Mouse (Mus musculus): ENCODE data around the gene Mettl5.

The Mettl5 gene

DNA sequence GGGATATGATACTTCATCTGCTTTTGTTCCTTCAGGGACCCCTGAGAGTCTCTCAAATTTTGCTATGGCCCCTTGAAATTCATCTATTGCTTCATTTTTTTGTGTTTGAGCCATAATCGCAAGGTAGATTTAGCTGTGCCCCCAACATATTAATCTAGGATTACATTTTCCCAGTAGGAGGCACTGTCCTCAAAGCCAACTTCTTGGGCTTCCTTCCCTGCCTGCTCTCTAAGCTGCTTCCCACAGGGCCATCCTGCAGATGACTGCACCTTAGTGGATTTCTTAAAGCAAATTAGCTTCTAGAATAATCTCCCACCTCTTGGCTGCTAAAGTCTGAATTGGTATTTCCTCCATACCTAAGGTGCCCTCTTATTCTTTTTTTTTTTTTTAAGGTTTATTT lies 27.5 kb downstream of the Mettl5 start:
- no peak for DNase-seq (ENCODE audit: low spot score in 2 of 2)

DNA sequence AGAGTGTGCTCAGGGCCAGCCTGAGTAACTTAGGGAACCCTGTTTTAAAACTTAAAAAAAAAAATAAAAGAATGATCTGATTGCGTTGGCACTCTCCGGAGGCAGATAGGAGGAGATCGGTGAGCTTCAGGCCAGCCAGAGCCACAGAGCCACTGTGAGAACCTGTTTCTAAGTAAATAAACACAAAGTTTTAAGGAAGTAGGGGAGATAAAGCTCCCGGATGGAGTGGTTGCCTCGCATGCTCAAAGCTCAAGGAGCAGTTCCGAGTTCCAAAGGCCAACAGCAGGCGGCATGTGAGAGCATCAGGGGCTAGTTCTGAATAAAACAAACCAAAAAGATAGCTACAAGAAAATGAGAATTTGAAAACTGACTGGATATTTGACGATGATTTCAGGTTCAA lies 29.0 kb downstream of the Mettl5 start:
- peak; percentile 30 to 33 for DNase-seq (ENCODE audit: low spot score in 2 of 2)

DNA sequence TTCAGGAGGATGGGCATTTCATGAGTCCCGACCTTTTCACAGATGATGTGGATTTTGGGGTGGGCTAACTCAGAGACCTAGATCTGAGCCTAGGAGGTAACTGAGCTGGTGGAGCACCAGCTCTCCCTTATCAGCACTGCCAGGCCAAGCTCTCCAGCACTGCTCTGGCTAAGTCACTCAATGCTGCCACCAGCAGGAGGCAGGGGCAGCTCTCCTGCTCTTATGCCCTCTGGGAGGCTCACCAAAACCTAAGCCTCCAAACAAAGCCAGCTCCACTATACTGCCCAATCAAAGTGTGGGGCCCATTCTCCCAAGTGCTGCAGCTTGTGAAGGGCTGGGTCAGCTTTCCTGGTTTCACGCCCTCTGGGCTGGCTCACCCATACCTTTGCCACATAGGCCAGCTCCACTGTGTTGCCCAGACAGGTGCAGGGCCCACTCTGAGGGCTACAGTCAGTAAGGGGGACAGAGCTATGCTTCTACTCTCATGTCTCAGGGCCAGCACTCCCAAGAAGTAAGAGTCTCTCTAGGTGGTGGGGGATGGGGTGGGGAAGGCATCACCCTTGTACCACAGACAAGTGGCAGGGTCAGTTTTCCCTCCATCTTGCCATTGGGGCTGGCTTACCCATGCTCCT lies 33.9 kb downstream of the Mettl5 start:
- no peak for DNase-seq (ENCODE audit: low spot score in 2 of 2)

DNA sequence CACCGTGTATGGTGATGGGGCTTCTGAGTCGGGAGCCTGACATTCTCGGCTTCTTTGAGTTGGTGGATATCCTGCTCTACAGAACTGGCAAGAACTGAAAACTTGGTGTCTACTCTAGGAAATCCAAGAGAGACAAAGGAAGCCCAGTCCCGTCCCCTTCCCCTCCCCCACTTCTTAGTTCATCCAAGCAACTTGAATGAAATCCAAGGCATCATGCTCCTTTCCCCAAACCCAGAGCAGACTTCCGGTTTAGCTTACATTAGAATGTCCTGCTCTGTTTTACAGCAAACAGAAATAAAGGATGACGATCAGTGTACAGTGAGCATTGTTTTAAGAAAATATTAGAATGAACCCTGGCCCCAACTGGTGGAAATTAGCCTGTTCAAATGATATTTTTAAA lies 36.2 kb downstream of the Mettl5 start:
- no peak for DNase-seq (ENCODE audit: low spot score in 2 of 2)

DNA sequence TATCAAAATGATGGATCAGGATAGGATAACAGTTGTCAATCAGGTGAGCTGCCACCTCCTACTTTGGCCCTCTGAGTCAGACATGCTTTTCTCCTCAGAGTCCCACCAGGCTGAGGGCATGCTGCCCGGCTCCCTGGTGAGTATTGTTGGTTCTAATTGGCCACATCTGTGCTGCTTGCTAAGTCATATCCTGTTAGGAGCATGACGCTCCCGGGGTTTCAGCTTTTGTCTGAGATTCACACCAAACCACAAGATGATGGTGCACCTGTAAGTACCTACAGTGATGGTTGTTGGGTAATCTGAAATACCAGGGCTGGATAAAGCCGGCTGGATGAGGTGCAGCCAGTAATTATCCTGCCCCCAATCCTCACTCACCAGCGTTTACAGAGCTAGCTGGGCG lies 45.2 kb downstream of the Mettl5 start:
- no peak for DNase-seq (ENCODE audit: low spot score in 2 of 2)

DNA sequence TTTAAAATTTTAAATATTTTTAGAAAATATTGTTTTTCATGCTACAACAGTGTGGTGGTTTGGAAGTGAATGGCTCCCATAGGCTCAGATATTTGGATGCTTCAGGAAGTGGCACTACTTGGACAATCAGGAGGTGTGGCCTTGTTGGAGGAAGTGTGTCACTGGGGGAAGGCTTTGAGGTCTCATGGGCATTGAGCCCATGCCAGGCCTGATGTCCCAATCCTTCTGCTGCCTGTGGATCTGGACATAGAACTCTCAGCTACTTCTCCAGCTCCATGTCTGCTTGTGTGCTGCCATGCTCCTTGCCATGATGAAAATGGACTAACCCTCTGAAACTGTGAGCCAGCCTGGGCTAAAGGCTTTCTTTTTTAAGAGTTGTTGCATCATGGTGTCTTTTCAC lies 46.7 kb downstream of the Mettl5 start:
- DNase-seq (ENCODE audit: low spot score in 2 of 2): no peak

DNA sequence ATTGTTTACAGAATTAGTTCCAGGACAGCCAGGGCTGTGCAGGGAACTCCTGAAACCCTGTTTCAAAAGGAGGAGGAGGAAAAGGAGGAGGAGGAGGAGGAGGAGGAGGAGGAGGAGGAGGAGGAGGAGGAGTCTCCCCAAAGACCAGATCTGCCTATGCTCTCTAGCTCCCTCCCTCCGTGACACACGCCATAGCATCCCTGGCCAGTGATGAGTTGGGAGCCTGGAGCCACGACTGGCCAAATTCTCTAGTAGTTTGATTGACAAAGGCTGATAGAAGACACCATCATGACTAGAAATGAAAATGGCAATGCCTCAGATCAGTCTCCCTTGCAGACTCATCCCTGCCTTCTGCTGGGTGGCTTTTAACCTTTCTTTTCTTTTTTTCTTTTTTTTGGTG lies 47.4 kb downstream of the Mettl5 start:
- DNase-seq (ENCODE audit: low spot score in 2 of 2): no peak

DNA sequence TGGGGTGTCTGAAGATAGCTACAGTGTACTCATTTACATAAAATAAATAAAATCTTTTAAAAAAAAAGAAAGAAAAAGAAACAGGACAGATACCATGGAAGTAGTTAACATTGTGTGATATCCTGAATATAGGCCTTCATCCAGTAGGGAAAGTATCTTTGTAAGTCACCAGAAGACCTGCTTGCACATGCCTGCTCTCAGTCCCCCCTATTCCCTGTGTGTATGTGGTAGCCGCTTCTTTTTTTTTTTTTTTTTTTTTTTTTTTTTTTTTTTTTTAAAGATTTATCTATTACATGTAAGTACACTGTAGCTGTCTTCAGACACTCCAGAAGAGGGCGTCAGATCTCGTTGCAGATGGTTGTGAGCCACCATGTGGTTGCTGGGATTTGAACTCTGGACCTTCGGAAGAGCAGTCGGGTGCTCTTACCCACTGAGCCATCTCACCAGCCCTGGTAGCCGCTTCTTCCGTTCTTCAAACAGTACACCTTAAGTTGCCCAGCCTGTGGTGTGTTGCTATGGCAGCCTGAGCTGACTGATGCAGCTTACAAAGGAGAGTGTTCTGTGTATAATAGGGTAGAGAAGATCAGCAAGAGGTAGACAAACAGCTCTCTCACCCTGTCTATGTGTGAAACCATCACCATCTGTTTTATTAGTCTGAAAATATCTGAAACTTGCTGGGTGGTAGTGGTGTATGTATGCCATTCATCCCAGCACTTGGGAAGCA lies 48.0 kb downstream of the Mettl5 start:
- no peak for DNase-seq (ENCODE audit: low spot score in 2 of 2)

DNA sequence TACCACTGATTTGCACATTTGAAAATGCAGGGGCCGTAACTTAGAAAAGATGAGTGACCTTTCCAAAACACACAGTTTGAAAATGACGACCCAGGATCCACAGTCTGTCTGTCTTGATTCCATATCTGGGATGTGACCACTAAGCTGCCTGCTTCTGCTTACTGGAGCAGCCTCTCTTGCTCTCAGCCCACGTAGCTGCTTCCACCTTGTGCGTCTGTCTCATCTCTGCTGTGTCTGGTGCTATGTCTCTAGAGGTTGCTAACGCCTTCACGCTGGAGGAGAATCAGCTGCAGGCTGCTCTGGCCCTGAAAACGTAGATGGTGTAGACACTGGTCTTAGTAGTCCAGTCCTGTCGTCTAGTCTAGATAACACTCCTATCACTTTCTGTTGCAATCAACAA lies 55.3 kb downstream of the Mettl5 start:
- no peak for DNase-seq (ENCODE audit: low spot score in 2 of 2)

DNA sequence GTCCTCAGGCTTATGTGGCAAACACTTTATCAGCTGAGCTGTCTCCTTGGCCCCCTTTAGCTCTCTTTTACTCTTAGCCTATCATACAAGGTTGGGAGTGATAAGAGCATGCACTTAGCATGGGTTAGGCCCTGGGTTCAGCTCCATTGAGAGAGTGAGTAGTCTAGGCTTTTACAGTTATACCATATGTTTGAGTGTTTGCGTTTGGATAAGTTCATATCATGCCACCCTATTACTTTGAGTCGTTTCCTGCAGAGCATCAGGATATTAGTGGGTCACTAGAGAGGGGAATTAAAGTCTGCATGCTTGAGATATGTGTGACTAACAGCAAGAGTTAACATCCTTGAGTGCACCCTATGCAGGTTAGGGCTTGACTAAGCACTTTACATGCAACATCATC lies 55.7 kb downstream of the Mettl5 start:
- DNase-seq (ENCODE audit: low spot score in 2 of 2): no peak

DNA sequence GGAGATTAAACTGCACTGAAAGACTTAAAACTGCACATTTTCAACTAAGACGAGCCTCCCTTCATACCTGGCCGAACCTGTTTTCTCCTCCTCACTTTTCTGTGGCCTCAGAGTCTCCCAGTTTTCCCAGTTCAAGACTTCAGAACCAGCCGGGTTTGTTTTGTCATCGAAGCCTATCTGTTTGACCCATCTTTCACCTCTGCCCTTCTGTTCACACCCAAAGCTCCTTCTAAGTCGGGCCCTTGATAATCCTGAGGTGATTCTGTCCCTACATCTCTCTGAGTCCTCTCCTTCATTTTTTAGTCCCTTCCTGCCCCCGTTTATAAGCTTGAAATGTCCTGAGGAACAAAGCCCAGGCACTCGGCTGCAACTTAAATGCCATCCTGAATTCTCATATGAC lies 57.4 kb downstream of the Mettl5 start:
- peak in 1 of 2 experiments; percentile 5 for DNase-seq (ENCODE audit: low spot score in 2 of 2)

DNA sequence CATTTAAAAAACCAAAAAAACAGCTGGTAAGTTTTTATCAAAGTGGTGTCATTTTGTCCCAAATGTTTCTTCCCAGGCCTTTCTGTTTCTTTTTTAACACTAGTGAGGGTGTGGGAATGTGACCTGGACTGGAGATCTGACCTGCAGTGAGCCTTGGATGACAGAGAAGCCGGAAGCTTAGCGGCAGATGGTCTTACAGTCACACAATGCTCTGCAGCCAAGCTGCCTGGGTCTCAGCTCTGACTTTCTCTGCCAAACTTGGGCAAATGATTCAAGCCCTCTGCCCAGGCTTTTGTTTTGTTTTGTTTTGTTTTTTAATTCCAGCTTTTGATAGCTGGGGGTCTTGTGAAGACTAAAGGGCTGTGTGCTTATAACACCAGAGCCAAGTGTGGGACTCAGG lies 59.0 kb downstream of the Mettl5 start:
- no peak for DNase-seq (ENCODE audit: low spot score in 2 of 2)

DNA sequence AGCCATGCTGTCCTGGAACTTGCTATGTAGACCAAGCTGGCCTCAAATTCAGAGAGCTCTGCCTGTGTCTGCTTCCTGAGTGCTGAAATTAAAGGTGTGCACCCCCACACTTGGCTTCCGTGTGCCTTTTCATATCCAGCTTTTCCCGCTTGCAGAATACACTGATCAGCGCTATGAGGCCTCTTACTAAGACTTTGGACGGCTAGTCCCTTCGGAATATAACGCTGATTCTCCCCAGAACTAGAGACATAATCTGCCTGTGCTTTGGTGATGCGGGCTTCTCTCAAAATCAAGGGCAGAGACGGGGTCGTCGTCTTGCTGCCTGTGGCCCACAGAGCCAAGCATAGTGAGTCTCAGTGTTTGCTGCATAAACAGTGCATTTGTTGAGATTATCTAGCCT lies 59.5 kb downstream of the Mettl5 start:
- DNase-seq (ENCODE audit: low spot score in 2 of 2): no peak

DNA sequence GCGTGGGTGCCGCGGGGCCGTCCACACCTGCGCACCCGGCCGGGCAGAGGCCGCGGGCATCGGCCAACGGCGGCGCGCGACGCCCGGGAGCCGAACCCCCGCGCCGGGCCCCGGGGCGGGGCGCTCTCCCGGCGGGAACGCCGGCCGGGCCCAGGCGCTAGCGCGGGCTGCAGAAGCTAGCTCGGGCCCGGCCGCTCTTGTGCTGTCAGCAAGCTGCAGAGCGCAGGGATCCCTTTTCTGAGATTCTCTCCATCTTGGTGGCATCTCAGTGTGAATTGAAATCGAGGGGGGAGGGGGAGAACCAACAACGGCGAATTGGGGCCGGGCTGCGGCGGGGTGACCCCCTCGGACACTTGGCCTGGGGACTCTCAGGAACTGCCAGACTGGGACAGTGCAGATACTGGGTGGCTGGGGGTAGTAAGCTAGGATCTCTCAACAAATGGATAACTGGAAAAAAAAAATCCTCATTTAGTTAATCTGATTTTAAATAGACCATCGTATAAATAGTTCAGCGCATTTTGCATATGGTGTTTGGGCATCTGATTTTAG lies 62.2 kb downstream of the Mettl5 start:
- peak; percentile 2 to 35 for DNase-seq (ENCODE audit: low spot score in 2 of 2)

DNA sequence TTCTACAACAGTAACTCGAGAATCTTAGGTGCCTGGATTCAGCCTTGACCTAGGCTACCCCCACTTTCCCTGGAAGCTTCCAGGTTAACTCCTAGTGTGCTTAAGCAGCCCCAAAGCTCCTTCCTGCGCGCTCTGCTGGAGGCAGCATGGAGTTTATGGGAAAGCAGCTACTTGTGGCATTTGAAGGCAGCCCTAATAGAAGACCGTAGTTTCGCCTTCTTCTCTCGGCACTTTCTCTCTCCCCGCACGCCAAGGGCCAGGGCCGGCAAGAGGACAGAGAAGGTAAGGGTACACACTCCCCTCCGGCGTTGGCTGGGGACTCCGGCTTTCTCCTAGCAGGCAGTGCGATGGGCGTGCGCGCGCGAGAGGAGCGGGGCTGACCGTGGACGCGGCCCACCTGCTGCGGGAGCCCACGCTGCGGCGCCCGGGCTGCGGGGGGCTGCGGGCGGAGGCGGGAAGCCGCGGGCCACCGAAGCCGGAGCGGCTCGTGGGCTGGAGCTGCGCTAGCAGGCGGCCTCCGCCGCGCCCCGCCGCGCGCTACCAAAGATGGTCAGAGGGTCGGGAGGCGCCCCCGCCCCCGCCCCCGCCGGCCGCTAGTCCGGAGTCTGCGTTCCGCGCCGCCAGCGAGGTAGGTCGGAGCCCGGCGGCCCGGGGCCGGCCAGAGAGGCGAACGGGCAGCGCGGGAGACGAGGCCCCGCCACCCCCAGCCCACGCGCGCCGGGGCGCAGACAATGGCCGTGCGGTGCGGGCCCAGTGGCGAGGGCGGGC lies 62.9 kb downstream of the Mettl5 start:
- DNase-seq (ENCODE audit: low spot score in 2 of 2): peak; percentile 1 to 63

DNA sequence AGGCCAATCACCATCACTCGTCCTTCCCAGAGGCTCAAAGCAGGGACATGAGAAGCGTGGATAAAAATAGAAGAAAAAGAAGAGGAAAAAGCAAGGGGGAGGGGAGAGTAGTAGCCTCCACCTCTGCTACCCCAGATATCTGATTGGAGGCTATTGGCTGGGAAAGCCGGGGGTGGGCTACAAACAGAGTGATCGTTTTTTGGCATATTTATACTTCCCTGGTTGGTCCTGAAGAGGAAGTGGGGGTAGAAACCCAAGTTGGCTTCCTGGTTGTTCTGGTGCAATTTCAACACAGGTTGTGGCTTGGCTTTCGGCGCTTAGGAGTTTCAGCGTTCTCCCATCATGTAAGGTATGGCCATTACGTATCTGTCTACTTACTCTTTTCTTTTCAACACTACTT lies 63.7 kb downstream of the Mettl5 start, which contains the start of gene Klhl23:
Klhl23 (plus strand) TSS at position 234 of the 400 bp plus-strand sequence.
- DNase-seq (ENCODE audit: low spot score in 2 of 2): no peak

Data from urinary bladder, adult 18-20 months (tissue).